Mouse (Mus musculus) spleen, postnatal 36 days (tissue): ENCODE data around the gene Sumo2.
A peak's percentile ranks its signal among the peaks of the same experiment; 100 is the strongest.
"Not testable (repeated sequence)": the region's sequence is repeated elsewhere in the genome, so short reads cannot be mapped to it uniquely, and the experiment has no call there.

ENCODE experiments used
- DNase-seq, 2 experiments: peaks; one replicate each; pipeline ENCODE4 v3.0.0; 2022; ENCODE audit warnings: low spot score in 2 of 2, mixed read lengths in 1 of 2

Gene Sumo2

DNA sequence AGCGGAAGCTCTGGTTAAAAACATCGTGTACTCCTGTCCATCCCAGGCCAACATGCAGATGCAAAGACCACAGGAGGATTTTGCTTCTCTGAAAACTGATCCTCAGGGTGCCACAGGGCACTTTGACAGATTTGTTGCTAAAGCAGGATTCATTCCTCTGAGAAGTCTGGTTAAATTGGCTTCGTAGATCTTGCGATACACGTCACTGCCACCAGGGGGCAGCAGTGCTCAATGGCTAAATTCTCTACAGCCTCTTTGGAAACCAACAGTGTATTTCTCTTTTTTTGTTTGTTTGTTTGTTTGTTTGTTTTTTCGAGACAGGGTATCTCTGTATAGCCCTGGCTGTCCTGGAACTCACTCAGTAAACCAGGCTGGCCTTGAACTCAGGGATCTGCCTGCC, 52.4 kb downstream of the Sumo2 start:
- DNase-seq: peak; percentile 53 to 65

GRCm38 (mm10) chr11:115483278-115483677, 52.8 kb downstream of the Sumo2 start:
- DNase-seq: no peak

- DNase-seq: no peak
Measured at GRCm38 (mm10) chr11:115481553-115482259, 54.4 kb downstream of the Sumo2 start.

- no peak for DNase-seq
Measured at GRCm38 (mm10) chr11:115478296-115478938, 57.7 kb downstream of the Sumo2 start.

GRCm38 (mm10) chr11:115477388-115477787, 58.7 kb downstream of the Sumo2 start:
- DNase-seq: not testable (repeated sequence)

GRCm38 (mm10) chr11:115476630-115477029, 59.4 kb downstream of the Sumo2 start:
- DNase-seq: not testable (repeated sequence)

- no peak for DNase-seq
Measured at GRCm38 (mm10) chr11:115475758-115476237, 60.3 kb downstream of the Sumo2 start.

GRCm38 (mm10) chr11:115475025-115475757, 60.9 kb downstream of the Sumo2 start, which contains the start of gene Armc7:
Gene Armc7 (plus strand): TSS chr11:115475667.
- peak; percentile 91 to 93 for DNase-seq

DNA sequence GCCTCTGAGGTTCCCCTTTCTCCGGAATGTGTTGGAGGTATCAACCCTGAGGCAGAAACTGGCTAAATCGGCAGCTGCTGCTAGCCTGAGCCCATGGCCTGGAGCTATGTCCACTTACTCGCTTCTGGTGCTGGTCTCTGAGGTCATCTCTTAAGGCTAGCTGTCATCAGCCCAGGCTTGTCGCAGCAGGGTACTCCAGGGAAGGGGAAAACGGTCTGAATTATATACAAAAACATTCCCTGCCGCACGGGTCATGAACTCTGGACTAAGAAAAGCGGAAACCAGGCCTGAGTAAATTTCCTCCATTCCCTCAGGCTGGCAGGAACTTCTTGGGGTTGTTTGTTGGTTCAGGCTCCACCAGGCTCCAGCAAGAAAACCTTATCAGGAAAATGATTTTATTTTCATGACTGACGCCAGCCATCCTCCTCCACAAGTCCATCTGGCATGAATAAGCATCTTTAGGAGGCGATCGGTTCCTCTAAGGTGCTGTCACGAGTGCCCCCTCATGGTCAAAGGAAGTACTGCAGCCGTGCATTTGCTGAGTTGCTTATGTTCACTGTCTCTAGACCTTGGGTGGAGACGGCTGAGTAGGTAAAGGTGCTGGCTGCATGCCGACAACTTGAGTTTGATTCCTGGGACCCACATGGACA, 62.3 kb downstream of the Sumo2 start:
- peak; percentile 82 to 89 for DNase-seq
